Mouse (Mus musculus) kidney, postnatal 14 days (tissue): ENCODE measurements at regions not wholly inside any gene's neighbourhood (a gene's known extent, or its start where the extent isn't known, plus 50 kb on each side); places are given as distances from the start of the nearest gene placed in this dataset.
"Not testable (repeated sequence)": the region's sequence is repeated elsewhere in the genome, so short reads cannot be mapped to it uniquely, and the experiment has no call there.

ENCODE experiments used
- DNase-seq: peaks from one replicate; pipeline ENCODE4 v3.0.0; 2022; ENCODE audit warnings: mixed read lengths

DNA sequence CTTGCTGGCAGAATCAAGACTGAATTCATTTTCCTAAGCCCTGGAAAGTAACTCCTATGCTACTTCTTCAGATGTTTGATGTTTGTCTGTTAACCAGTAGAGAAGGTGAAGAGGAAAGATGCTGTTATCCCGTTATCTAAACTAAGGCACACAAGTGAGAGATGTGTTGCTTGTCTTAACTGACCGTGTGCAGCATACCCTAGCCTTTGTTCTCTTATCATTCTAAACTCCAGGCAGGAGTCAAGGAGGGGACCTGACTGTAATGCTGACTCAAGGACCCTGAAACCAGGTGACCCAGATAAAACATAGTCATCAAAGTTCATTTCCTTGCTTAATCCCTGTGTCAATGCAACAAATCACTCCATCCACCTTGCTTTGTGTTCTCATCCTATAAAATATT lies 136.7 kb downstream of the Car2 start:
- DNase-seq, result no peak

DNA sequence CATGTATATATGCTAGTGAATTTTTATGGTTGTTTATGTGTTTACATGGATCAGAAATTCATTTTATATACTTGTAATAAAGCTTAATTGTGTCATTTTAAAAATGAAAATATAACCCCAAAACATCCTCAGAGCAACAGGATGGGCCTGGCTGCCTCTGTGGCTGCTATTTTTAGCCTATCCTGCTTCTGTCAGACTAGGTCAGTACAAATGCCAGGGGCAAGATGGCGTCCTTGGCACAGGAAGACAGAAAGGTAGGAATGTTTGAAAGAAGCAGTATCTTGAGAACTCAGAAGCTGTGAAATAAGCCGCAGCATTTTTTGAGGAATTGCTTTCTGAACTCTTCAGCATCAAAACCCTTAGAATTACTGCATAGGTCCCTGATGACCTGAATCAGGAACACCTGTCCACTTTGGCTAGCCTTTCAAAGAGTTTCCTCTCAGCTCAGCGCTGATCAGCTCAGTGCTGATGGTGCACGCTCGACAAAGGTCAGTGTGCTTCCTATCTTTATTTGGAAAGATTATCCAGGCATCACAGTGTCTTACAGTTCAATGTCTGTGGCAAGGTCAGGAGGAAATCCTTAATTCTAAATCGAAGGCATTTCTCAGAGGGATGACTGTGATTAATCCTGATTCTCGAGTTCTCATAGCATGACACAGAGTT lies 154.9 kb downstream of the Car2 start:
- DNase-seq, result peak; percentile 6

DNA sequence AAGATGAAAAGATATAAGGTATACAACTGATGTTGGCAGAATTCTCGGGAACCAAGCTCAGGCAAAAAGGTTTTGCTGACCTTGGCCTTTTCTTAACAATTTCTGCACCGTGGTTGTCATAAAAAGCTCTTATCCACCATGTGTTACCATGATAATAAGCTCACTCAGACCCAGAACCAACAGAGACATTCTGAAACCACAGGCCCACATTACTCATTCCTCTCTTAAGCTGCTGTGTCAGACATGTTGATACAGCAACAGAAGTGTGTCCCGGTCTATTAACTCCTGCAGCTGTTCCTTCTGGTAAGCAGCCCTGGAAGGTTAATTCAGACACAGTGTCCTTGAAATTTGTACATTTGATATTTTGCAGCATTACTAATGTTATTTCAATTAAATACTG lies 167.9 kb downstream of the Car2 start:
- no peak for DNase-seq

DNA sequence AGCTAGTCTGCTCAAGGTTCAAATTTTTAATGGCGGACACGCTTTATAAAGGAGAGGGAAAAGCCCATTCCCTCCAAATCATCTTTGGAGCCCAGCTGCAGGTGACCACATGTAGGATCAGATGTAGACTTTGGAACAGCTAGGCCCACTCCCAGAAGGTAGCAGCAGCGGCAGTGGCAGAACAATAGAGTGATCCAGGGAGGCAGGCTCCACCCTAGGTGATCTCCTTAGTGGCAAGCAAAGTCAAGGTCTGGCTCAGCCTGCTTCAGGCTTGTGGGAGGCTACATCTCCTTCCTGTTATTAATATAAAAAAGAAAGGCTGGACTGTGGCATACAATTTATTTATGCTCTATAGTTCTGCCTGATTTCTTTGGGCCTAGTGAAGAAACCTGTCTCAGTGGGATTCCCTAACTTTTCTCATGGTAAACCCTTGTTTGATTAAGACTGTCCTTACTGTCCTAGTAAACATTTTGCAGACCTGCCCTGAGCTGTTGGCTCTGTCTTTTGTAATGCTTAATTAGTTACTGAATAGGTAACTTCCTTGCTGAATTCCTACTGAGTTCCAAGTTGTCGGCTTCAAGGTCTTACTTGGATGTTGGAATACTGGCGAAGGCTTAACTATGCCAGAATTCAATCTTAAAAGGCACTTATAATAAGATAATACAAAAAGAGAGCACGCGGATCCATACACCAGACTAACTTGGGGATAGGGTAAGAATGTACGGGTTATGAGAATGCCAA lies 169.6 kb downstream of the Car2 start:
- DNase-seq, result not testable (repeated sequence)

DNA sequence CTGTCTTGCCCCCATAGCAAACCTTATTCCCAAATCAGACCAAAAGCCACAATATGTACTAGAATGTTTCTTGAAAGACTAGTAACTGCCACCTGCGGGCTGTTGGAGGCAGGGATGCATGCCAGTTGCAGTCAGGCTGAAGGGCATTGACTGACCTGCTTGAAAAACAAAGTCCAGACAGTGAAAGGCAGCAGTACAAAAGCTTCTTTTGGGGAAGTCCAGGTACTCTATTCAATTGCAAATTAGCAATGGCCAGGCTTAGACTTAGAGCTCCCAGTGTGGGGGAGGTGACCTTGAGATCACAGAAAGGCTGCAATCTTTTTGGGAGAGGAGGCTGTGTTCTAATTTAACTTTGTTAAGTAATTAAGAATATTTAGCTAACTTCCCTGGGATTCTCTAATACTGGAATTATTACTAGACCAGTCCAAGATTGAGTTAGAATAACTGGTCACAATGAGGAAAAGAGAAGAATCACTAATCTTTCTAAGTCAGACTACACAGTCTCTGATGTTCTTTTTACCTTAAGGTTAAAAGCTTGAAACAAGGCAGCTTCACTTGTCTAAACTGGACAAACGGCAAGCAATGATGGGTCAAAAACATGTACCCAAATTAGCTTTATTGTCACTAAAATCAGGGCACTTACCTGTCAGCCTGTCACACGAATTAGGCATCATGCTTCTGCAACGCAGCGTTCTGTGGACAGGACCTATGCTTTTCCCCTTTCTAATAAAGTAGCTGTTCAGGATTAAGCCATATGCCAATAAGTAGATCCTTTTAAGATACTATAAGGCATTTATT lies 170.9 kb downstream of the Car2 start:
- DNase-seq, result not testable (repeated sequence)

DNA sequence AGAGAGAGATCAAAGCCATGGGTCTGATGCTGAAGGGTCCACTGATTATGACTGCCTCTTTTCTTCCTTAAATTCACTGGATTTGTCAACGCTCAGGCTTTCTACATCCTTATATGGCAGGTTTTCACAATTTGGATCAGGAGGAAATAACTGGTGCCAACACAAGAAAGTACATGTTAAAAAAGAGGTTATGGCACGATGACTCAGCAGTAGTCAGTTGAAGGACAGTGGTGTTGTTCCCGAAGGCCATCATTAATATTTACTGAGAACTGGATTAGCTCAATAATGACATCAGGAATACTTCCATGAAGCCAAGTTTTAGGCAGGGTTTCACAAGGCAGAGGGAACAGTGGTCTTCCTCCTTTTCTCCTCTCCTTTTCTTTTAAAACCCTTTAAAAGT lies 179.6 kb downstream of the Car2 start:
- DNase-seq, result no peak

DNA sequence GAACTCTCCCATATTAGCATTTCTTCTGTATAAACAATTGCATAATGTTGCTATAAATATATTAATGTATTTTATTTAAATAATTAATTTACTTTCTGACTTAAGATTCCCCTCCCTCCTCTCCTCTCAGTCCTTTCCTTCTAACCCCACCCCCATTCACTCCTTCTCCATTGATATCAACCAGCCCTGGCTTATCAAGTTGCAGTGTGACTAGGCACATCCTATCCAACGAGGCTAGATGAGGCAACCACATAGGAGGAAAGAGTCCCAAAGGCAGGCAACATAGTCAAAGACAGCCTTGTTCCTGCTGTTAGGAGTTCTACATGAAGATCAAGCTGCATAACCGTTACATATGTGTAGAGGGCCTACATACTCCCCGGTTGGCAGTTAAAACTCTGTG lies 182.2 kb downstream of the Car2 start:
- DNase-seq, result no peak

DNA sequence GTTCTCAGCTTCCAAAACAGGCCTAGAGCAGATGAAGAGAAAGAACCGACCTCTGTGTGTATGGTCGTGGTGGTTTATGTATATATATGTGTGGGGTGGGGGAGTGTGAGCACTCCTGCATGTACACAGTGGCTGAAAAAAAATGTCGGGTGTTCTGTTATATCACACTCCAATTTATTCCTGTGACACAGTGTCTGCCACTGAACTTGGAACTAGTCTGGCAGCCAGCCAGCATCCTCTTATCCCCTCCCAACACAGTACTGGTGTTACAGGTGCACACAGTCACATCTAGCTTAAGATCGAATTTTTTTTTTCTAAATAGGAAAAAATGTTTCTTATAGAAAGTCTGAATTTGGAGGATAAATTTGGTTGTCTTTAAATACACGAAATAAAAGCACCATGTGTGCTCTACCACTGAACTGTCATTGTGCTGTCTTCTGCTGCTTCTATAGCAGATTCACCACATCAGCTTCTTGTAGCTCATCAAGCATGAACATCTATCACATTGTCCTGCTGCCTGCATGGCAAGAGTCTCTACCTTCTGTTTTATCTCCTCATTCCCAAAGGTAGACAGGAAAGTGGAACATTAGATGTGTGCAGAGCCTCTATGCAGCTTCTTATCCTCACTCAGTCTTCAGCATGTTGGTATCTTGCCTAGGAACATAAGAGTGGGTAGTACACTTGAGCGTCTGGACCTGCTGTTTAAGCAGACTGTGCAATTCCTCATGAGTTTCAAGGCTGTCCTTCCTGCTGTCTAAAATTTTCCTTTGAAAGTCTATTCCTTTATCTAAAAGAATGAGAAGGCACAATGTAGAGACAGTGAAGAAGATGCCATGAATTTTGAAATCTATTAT lies 185.2 kb downstream of the Car2 start:
- DNase-seq, result no peak

DNA sequence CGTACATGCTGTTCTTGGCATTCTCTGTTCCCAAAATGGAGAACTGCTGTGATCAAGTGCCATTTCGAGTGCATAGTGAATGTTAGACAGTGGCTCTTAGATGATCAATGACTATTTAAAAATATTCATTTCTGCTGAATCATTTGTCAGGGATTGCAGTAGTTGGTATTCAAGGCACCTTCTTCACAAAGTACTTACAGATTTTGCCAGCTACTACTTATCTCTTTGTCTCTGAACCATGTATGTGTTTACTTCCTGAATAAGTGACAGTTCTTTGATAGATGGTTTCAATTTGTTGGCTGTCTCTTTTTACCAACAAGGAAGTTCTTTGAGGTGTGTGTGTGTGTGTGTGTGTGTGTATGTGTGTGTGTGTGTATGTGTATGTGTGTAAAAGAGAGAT lies 187.3 kb downstream of the Car2 start:
- no peak for DNase-seq

DNA sequence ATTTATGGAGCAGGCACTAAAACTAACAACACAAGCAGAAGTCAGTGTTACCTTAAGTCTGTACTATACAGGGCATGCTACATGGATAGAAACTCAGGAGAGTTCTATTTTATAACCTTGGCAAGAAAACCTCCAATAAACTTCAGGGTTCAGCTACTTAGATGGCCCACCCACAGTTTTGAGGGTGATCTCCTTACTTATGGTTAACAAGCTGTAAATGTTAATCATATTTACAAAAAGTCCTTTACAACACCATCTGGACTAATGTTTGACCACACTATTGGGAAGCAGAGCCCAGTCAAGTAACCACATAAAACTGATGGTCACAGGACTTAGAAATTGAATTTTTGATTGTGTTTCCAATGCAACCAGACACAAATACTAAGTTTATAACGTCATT lies 187.8 kb downstream of the Car2 start:
- DNase-seq, result no peak

DNA sequence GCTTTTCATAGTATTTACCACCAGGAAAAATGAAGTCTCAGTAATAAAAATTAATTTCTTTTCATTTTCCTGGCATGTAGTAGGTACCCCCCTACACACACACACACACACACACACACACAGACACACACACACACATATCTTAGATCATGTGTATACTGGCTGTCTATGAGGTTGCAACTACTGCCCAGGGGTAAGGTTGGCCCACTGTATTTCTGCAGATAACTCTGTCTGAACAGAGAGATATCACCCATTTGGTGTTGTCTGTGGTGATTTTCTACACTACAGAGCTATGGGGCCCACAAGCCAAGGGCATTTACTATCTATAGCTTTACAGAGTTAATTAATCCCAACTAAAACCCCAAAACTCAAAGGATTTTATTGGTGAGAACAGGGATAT lies 188.9 kb downstream of the Car2 start:
- DNase-seq, result no peak

DNA sequence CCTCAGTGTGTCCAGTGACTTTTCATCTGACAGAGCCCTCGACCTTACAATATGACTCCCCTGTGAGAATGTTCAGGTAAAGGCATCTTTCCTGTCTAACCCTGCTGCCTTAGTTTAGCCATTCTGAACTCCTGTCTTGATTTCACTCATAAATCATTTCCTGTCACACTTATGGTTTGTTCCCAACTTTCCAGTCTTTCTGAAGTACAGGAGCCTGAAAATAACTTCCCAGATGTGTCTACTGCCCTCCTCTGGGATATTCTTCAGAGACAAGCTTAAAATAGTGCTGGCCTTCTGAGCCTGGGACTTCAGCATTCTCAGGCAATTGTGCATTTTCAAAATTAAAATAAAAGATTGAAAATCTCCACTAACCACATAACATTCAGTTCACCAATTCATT lies 204.1 kb downstream of the Car2 start:
- no peak for DNase-seq

DNA sequence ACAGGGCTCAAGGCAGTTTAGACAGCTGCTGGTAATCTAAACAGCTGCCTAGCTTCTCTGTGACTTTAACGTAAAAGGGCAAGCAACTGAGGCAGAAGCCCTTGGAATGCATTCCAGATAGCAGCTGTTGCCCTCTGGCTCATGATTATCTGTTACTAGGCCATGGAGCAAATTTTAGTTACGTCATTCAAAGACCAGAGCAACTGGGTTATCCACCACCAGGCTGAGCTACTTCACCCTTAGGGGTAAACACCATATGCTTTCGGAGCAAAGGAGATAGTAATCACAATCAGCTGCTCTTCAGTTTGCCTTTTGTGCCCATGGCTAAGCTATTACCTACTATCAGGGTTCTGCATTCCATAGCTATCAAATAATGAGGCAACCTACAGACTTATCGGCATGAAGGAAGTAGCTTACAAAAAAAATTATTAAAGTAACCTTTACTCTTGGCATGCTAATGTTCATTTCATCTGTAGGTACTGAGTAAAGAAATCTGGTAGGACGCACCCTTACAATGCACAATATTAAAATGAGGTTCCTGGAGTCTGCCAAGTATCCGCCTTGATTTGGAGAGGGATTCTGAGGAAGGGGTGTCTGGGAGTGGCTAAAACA lies 212.2 kb downstream of the Car2 start:
- no peak for DNase-seq

DNA sequence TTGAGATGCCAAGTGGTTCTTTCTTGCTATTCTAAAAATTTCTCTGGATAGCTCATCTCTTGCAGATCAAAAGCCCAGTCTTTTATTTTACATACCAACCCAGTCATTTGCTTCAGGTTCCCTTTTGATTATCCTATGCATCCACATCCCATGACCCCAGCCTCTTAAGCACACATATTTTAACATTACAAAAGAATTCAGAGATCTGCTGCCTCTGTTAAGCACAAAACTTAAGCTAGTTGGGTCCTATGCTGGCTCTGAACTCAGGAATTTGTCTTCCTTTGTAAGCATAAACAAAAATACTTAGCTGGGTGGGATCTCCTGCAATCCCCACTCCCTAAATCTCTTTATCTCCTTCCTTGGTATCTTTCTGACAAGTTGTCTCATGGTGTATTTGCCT lies 212.9 kb downstream of the Car2 start:
- DNase-seq, result no peak

DNA sequence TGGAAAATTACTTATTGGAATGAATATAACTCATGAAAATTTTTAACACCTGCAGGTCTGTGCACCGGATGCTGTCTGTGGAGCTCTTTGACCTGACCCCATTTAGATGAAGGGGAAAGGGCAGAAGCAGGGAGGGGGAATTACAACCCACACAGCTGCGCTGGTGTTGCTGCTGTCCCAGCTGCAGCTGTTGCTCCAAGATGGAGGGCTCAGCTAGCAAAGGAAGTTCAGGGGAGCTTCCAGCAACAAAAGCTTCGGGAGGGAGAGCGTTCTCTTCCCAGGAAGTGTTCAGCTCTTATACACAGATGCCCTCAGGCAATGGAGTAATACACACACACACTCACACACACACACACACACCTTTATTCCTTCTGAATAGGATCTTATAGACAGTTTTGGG lies 219.6 kb downstream of the Car2 start:
- DNase-seq, result no peak

DNA sequence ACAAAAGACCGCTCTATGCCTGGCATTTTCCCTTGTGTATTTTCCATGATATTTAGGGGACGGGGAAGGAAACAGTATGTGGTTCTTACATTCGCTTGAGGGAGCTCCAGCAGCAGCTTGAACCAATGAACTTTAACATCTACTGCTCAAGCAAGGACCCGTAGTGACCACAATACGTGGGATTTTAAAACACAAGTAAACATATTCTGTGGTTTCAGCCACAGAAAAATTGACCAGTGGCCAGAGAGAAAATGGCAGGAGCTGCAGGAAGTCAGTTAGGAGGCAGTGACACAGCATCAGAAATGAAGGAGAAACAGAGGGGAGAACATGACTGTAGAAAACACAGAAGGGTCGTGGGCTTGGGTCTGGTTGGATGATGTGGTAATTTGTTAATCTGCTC lies 220.2 kb downstream of the Car2 start:
- DNase-seq, result no peak

DNA sequence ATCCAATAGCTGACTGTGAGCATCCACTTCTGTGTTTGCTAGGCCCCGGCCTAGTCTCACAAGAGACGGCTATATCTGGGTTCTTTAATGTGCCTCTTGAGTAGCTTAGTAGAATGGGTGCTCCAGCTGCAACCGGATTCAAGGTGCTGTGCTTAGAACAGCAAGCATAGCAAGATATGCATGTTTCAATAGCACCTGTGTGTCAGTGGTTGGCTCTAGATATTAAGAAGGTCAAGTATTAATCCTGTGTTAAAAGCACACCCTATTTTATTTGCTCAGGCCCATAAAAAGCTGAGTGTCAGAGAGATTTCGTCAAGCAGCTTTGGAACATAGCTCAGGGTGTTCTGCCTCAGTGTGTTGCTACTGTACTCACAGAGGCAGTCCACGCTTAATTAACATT lies 221.2 kb downstream of the Car2 start:
- DNase-seq, result no peak

DNA sequence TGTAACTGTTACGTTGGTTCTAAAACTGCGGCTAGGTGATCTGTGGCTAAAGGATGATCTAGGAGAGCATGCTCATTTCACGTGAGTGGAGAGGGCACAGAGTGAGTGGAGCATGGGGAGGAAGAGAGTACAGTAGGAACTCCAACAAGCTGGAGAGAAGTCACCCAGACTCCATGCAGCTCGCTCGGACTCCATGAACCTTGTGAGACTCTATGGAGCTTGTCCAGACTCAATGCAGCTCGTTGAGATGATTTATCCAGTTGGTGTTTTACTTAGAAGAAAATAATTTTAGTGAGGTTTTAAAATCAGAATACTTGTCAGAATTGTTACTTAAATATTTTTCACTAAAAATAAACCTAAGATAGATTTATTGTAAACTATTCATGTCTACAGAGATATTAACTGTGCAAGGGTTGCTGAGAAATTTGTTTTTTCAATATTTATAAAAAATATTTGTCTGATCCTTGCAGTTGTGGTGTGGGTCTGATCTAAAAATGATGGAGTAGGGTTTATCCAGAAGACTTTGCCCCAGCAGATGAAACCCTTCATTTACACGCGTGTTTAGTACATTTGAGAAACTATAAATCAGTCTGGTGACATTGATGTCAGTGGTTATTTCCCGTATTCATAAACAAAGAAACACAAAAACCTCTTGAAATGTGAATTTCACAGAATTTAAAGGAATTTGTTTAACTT lies 222.3 kb downstream of the Car2 start:
- no peak for DNase-seq

DNA sequence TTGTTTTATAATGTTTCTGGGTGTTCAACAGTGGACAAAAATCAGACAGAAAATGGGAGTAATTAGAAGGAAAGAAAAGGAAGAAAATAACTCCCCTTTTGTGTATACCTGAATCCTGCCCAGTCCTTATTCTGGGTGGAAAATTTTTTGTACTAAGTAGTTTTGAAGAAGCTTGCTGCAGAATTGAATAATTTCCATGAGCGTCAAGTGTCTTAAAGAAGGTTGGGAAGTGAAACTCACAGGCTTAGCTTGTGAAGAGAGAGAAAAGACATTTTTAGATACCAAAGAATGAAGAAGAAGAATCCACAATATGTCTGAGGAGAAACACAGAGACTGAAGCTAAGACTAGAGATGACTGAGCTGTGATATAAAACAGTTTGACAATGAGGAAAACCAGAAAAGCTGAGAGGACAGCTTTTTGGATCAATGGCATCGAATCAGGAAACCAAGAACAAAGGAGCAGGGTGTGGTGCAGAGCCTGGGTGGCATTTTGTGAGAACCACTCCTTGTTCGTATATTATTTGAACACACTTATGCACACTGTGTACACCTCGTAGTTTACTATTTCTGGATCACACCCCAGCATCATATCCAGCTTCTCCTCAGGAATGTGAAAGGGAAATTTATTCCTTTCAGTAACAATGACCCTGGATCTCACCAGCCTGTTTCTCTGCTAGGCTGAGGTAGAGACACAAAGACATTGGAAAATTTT lies 221.9 kb downstream of the Gm9733 start:
- DNase-seq, result no peak

DNA sequence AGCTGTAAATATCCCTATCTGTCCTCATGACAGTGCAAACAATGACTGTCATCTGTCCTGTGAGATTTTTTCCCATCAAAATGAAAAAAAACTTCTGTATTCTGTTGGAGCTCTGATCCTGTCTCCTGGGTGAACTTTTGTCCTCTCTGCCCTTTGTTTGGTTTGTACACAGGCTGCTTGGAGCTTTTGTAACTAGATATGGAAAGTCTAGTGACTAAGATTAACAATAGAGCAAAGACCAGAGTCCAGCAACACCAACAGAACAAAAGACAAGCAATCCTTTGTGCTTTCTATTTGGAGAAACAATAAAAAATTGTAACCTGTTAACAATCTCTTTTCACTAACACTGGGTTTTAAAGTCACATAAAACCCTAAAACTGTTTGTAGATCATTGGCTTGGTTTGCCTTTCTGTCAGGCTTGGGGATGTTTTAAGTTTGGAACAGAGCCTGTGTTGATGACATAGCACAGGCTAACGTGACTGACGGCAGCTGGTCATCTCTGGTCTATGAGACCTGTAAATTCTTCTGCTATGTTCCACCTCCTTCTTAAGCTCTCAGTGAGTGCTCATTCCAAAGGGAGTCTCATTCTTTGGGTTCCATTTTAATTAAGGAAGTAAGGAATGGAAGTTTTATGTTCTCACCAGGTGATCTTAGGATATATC lies 219.8 kb downstream of the Gm9733 start:
- DNase-seq, result no peak
